Mouse (Mus musculus) liver, adult 2 months (tissue): Measurements from ENCODE around the gene C1d.

ENCODE experiments used
- CTCF ChIP-seq: fragments of 200-500 bp; IDR thresholded peaks from 2 replicates; pipeline ENCODE4 v1.5.1; 2011; ENCODE audit warnings: low read depth, low read length, control low read depth
- POLR2A ChIP-seq: fragments of 200-500 bp; IDR thresholded peaks from 2 replicates; pipeline ENCODE4 v1.6.1; 2011; ENCODE audit warnings: low read length, control low read depth; ENCODE audit not compliant: insufficient read depth; ENCODE audit errors: extremely low read depth

- TF ChIP-seq CTCF (no peak), POLR2A (no peak)
These were observed 41.9 kb upstream of the C1d start for GRCm38 (mm10) chr11:17215475-17215874.
